Mouse (Mus musculus) midbrain, postnatal 0 days (tissue): ENCODE data around the gene Samsn1. TPM values are rescaled to one million over a fixed set of nuclear protein-coding genes. Genes with fewer than 3 reads are reported as not detected.
A peak's percentile ranks its signal among the peaks of the same experiment; 100 is the strongest.
"Not testable (repeated sequence)": the region's sequence is repeated elsewhere in the genome, so short reads cannot be mapped to it uniquely, and the experiment has no call there.

Source experiments
- ATAC-seq: fragments of 200-750 bp; cut with Nextera tagmentation; 2 replicates; pipeline ENCODE4 v1.8.0; 2017; ENCODE audit warnings: moderate number of reproducible peaks, mild to moderate bottlenecking, moderate TSS enrichment, moderate library complexity; ENCODE audit not compliant: low FRiP score
- DNase-seq: peaks from one replicate; pipeline ENCODE4 v3.0.0-alpha.2; 2015; ENCODE audit warnings: low spot score
- H3K27ac ChIP-seq: fragments of 300-500 bp; sonication (generic); 2 replicates; pipeline ENCODE4 v1.5.1; 2014; ENCODE audit warnings: low read depth, mild to moderate bottlenecking, low read length, mixed read lengths
- H3K27me3 ChIP-seq: fragments of 300-500 bp; sonication (generic); 2 replicates; pipeline ENCODE4 v1.6.1; 2014; ENCODE audit warnings: low read length, control low read depth, mixed read lengths; ENCODE audit not compliant: insufficient read depth
- H3K36me3 ChIP-seq: fragments of 300-500 bp; sonication (generic); 2 replicates; pipeline ENCODE4 v1.6.1; 2014; ENCODE audit warnings: low read length, control low read depth, mixed read lengths; ENCODE audit not compliant: insufficient read depth
- H3K4me1 ChIP-seq: fragments of 300-500 bp; sonication (generic); 2 replicates; pipeline ENCODE4 v1.6.1; 2014; ENCODE audit warnings: mild to moderate bottlenecking, control low read depth, antibody characterized with exemption, low read length, mixed read lengths; ENCODE audit not compliant: insufficient read depth
- H3K4me2 ChIP-seq: fragments of 300-500 bp; sonication (generic); 2 replicates; pipeline ENCODE4 v1.6.1; 2014; ENCODE audit warnings: low read depth, mild to moderate bottlenecking, low read length, mixed read lengths; ENCODE audit not compliant: poor library complexity, severe bottlenecking
- H3K4me3 ChIP-seq: fragments of 300-500 bp; sonication (generic); 2 replicates; pipeline ENCODE4 v1.5.1; 2014; ENCODE audit warnings: low read depth, mild to moderate bottlenecking, low read length, moderate library complexity
- H3K9ac ChIP-seq: fragments of 300-500 bp; sonication (generic); replicated peaks from 2 replicates; pipeline ENCODE4 v1.6.1; 2014; ENCODE audit warnings: mild to moderate bottlenecking, low read length, moderate library complexity, mixed read lengths; ENCODE audit not compliant: poor library complexity, severe bottlenecking
- H3K9me3 ChIP-seq: fragments of 300-500 bp; sonication (generic); 2 replicates; pipeline ENCODE4 v1.6.1; 2016; ENCODE audit warnings: low read length, control low read depth
- CTCF ChIP-seq: IDR thresholded peaks from 2 replicates; pipeline ENCODE4 v1.5.1; 2016; ENCODE audit warnings: antibody characterized with exemption, mild to moderate bottlenecking
- WGBS: fragments of 180-500 bp; shearing (Covaris S2); extraction: QIAGEN DNeasy Blood & Tissue Kit; methylation state at CpG from one replicate; pipeline ENCODE4 v1.1.7; 2014; 5-methylcytosine and 5-hydroxymethylcytosine counted together
- polyA plus RNA-seq: library from polyadenylated mRNA; unstranded; fragments of >200 nt; fragmentation: Nextera tagmentation; extraction: Ambion mirVana; gene quantifications from 2 replicates; pipeline ENCODE4 v1.2.1, GENCODE M21; 2015
- total RNA-seq: library from RNA; depleted of rRNA; stranded (reverse); fragments of >200 nt; gene quantifications from 2 replicates; pipeline ENCODE4 v1.2.3, GENCODE M21; 2014

Samsn1 gene
- total and polyA plus RNA-seq, 2 experiments from 2014 or later, result 1.0 to 2.3 TPM

DNA sequence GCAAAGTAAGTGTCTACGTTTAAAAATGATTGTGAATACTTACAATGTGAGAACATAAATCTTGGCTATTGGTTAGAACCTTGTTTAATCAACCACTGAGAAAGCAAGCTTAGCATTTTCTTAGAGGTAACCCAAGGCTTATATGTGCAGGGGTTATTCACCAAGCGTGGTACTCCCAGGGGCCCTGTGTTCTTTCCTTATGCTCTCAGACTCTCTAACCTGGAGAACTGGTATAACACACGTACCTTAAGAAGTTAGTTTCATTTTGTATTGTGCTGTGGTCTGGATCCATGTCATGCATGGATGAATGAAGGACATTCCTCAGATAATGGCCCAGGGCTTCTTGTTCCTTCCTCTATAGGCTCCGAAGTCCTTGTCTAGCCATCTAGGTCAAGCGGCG is 173.0 kb downstream of the Samsn1 start:
- H3K9me3 ChIP-seq, result no peaks in the 10 kb centered on the region
- whole genome bisulfite sequencing, result 87% methylated on average over 6 of the region's 6 CpGs
- DNase-seq, result no peak
- ATAC-seq, result no peak
- H3K9ac ChIP-seq, result no peak overlapping the region
- no peak overlapping the region for H3K4me3 ChIP-seq
- H3K4me1 ChIP-seq, result no peaks in the 10 kb centered on the region
- H3K4me2 ChIP-seq, result no peak overlapping the region
- no peak overlapping the region for H3K27ac ChIP-seq
- TF ChIP-seq CTCF, result no peak
- no peaks in the 10 kb centered on the region for H3K27me3 ChIP-seq
- H3K36me3 ChIP-seq, result no peaks in the 10 kb centered on the region

- Histone ChIP-seq H3K27ac (no peak overlapping the region), H3K9me3 (no peaks in the 10 kb centered on the region), H3K4me2 (no peak overlapping the region), H3K36me3 (no peaks in the 10 kb centered on the region), H3K4me1 (no peaks in the 10 kb centered on the region), H3K27me3 (no peaks in the 10 kb centered on the region), H3K9ac (no peak overlapping the region), H3K4me3 (no peak overlapping the region)
- no peak for ATAC-seq
- WGBS, result 54% methylated on average over 7 of the region's 7 CpGs
- peak; percentile 40 for DNase-seq
- TF ChIP-seq CTCF, result no peak
These were observed 178.4 kb downstream of the Samsn1 start for GRCm38 (mm10) chr16:75843653-75844062.

DNA sequence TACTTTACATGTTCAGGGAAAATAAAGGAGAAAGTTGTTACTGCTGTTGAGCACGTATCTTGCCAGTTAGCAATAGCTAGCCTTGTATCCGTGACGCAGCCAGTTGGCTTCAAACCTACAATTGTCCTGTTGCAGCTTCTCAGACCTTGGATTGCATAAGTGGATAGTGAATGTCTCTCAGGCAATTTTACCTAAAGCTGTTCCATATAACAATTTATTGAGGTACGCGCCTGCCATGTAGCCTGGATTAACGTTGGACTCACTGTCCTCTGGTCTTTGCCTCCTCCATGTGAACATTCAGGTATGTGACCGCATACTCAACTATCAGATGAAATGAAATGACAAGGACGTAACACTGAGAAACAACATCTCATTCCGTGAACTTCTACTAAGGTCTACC is 179.1 kb downstream of the Samsn1 start:
- no peaks in the 10 kb centered on the region for H3K27me3 ChIP-seq
- H3K4me3 ChIP-seq, result no peak overlapping the region
- H3K27ac ChIP-seq, result no peak overlapping the region
- H3K9ac ChIP-seq, result no peak overlapping the region
- H3K9me3 ChIP-seq, result no peaks in the 10 kb centered on the region
- no peaks in the 10 kb centered on the region for H3K4me1 ChIP-seq
- no peaks in the 10 kb centered on the region for H3K36me3 ChIP-seq
- ATAC-seq (no peak), DNase-seq (no peak)
- no peak for TF ChIP-seq CTCF
- 92% methylated on average over 9 of the region's 9 CpGs for WGBS
- H3K4me2 ChIP-seq, result no peak overlapping the region

DNA sequence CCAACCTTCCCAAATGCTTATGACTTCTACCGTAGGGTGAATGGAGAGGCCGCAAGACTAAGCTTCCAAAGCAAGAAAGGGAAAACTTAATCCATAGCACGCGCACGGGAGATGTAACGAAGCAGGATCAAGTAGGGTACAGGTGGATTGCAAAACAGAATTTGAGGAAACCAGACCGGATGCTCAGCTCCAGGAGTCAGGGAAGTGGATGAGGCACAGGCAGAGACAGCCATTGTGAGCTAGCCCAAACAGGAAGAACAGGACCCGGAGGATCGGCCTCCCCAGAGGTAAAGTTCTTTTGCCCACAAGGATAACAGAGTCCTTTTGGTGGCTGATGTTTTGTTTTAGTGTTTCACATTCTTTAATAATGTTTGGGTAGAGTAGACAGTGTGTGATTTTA is 179.5 kb downstream of the Samsn1 start:
- TF ChIP-seq CTCF, result no peak
- Histone ChIP-seq H3K4me2 (no peak overlapping the region), H3K36me3 (no peaks in the 10 kb centered on the region), H3K9ac (no peak overlapping the region), H3K27ac (no peak overlapping the region), H3K27me3 (no peaks in the 10 kb centered on the region), H3K9me3 (no peaks in the 10 kb centered on the region), H3K4me1 (no peaks in the 10 kb centered on the region), H3K4me3 (no peak overlapping the region)
- ATAC-seq (no peak), DNase-seq (no peak)
- 88% methylated on average over 9 of the region's 9 CpGs for WGBS

DNA sequence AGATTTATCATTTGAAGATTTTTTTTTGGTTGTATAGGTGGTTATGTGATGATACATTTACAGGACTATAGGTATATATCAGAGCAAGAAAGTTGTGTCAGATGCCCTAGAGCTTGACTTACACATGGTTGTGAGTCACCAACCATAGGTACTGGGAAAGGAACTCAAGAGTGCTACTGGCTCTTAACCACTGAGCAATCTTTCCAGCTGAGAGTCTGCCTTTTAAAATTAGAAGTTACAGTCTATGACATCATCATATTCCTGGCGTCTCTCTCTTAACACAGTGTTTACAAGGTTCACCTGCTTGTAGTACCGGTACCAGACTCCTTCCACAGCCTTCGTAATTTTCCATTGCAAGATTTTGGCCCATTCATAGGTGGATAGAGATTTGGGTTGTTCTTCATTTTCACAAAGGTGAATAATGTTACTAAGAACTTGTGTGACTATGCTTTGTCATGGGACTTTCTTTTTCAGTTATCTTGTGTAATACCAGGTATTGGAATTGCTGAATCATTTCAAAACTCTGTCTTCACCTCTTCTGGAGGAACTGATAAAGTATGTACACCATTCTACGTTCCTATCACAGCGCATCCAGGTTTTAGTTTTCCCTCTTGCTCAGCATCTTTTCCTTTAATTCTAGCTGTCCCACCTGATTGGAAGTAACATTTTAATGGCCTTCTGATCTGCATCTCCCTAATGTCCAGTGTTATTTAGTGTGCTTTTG is 184.2 kb downstream of the Samsn1 start:
- Histone ChIP-seq H3K27ac (no peak overlapping the region), H3K4me3 (no peak overlapping the region)
- 95% methylated on average over 5 of the region's 5 CpGs for WGBS

DNA sequence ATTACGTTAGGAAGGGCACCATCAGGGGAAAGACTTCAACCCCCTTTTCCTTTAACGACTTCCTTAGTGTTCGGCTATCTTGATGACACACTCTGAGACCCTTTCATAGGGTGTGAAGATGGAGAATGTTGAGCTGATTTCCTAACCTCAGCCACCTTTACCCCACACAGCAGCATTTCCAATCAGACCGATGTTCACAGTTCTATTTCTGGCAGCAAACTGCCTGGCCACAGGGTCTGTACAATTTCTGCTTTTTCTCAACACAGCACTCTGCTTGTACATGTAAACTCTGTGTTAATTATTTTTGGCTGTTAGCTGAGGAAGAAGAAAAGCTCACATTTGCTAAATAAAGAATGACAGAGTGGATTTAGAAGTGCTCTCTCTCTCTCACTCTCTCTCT is 190.7 kb downstream of the Samsn1 start:
- no peak for TF ChIP-seq CTCF
- Histone ChIP-seq H3K4me2 (no peak overlapping the region), H3K27me3 (no peaks in the 10 kb centered on the region), H3K27ac (no peak overlapping the region), H3K9ac (no peak overlapping the region), H3K4me1 (no peaks in the 10 kb centered on the region), H3K9me3 (no peaks in the 10 kb centered on the region), H3K36me3 (no peaks in the 10 kb centered on the region), H3K4me3 (no peak overlapping the region)
- DNase-seq (no peak), ATAC-seq (no peak)
- WGBS, result 80% methylated on average over 4 of the region's 4 CpGs

More for the DNA sequence above, 184.2 kb downstream of the Samsn1 start:
- TF ChIP-seq CTCF, result no peak
- Histone ChIP-seq H3K9me3 (no peaks in the 10 kb centered on the region), H3K9ac (no peak overlapping the region), H3K4me1 (no peaks in the 10 kb centered on the region), H3K4me2 (no peak overlapping the region), H3K36me3 (no peaks in the 10 kb centered on the region), H3K27me3 (no peaks in the 10 kb centered on the region)
- ATAC-seq (no peak), DNase-seq (no peak)

- H3K27ac ChIP-seq, H3K27me3 ChIP-seq, H3K9ac ChIP-seq, H3K9me3 ChIP-seq, H3K36me3 ChIP-seq, H3K4me3 ChIP-seq, DNase-seq, ATAC-seq, H3K4me1 ChIP-seq, H3K4me2 ChIP-seq: not testable (repeated sequence)
These were observed 195.1 kb downstream of the Samsn1 start for GRCm38 (mm10) chr16:75826949-75827348.
